Mouse (Mus musculus): ENCODE data around the gene Zbtb45.
A peak's percentile ranks its signal among the peaks of the same experiment; 100 is the strongest.

Gene Zbtb45

GRCm38 (mm10) chr7:13033451-13034147, 23.8 kb upstream of the Zbtb45 start:
- DNase-seq, result no peak

- no peak for DNase-seq
Observed at GRCm38 (mm10) chr7:13032541-13032940, 22.7 kb upstream of the Zbtb45 start.

GRCm38 (mm10) chr7:13031983-13032382, 22.1 kb upstream of the Zbtb45 start:
- no peak for DNase-seq

GRCm38 (mm10) chr7:13031069-13031468, 21.2 kb upstream of the Zbtb45 start:
- DNase-seq, result no peak

- no peak for DNase-seq
Observed at GRCm38 (mm10) chr7:13028986-13029385, 19.2 kb upstream of the Zbtb45 start.

- DNase-seq, result no peak
Observed at GRCm38 (mm10) chr7:13025511-13026112, 15.8 kb upstream of the Zbtb45 start.

GRCm38 (mm10) chr7:13024805-13025204, 15.0 kb upstream of the Zbtb45 start:
- DNase-seq, result peak; percentile 79 to 85

- DNase-seq, result peak; percentile 94 to 96
Observed at GRCm38 (mm10) chr7:13023928-13024731, 14.3 kb upstream of the Zbtb45 start.

GRCm38 (mm10) chr7:13022773-13023535, 13.1 kb upstream of the Zbtb45 start:
- DNase-seq, result peak; percentile 77 to 86

- no peak for DNase-seq
Observed at GRCm38 (mm10) chr7:13015217-13015616, 5.4 kb upstream of the Zbtb45 start.

GRCm38 (mm10) chr7:13014275-13014839, 4.5 kb upstream of the Zbtb45 start:
- no peak for DNase-seq

- DNase-seq, result no peak
Observed at GRCm38 (mm10) chr7:13013671-13014070, 3.8 kb upstream of the Zbtb45 start.

GRCm38 (mm10) chr7:13009143-13010004, 460 bp downstream of the Zbtb45 start:
- DNase-seq, result peak; percentile 91

- DNase-seq, result peak in 1 of 2 experiments; percentile 24
Observed at GRCm38 (mm10) chr7:13007341-13008092, 2.3 kb downstream of the Zbtb45 start.

- DNase-seq, result no peak
Observed at GRCm38 (mm10) chr7:13006531-13006930, 3.3 kb downstream of the Zbtb45 start.

- no peak for DNase-seq
Observed at GRCm38 (mm10) chr7:13006011-13006410, 3.8 kb downstream of the Zbtb45 start.

- DNase-seq, result no peak
Observed at GRCm38 (mm10) chr7:13003380-13003779, 6.5 kb downstream of the Zbtb45 start.

GRCm38 (mm10) chr7:13001584-13001983, 8.2 kb downstream of the Zbtb45 start:
- DNase-seq, result no peak

- DNase-seq, result no peak
Observed at GRCm38 (mm10) chr7:12998851-12999250, 11.0 kb downstream of the Zbtb45 start, which contains the start of gene Trim28. Gene Trim28, plus strand, starts transcription at chr7:12999114.

- no peak for DNase-seq
Observed at GRCm38 (mm10) chr7:12998053-12998452, 11.8 kb downstream of the Zbtb45 start, which contains the start of gene Slc27a5. Gene Slc27a5, minus strand, starts transcription at chr7:12998192.

GRCm38 (mm10) chr7:12997230-12997629, 12.6 kb downstream of the Zbtb45 start:
- DNase-seq, result no peak
